Mouse (Mus musculus) midbrain, embryonic 16.5 days (tissue): ENCODE measurements around the gene Olfr1057. TPM values are rescaled to one million over a fixed set of nuclear protein-coding genes. Genes with fewer than 3 reads are reported as not detected.
"Not testable (repeated sequence)": the region's sequence is repeated elsewhere in the genome, so short reads cannot be mapped to it uniquely, and the experiment has no call there.

Source experiments
- ATAC-seq: fragments of 200-750 bp; cut with Nextera tagmentation; 2 replicates; pipeline ENCODE4 v1.8.0; 2017; ENCODE audit warnings: moderate TSS enrichment
- H3K27ac ChIP-seq: fragments of 300-500 bp; sonication (generic); 2 replicates; pipeline ENCODE4 v1.5.1; 2014; ENCODE audit warnings: mild to moderate bottlenecking, low read length, mixed read lengths
- H3K27me3 ChIP-seq: fragments of 300-500 bp; sonication (generic); 2 replicates; pipeline ENCODE4 v1.6.1; 2014; ENCODE audit warnings: low read depth, low read length, mixed read lengths; ENCODE audit not compliant: control insufficient read depth, insufficient read depth
- H3K36me3 ChIP-seq: fragments of 300-500 bp; sonication (generic); 2 replicates; pipeline ENCODE4 v1.6.1; 2014; ENCODE audit warnings: mild to moderate bottlenecking, low read length, moderate library complexity, mixed read lengths; ENCODE audit not compliant: control insufficient read depth, insufficient read depth
- H3K4me1 ChIP-seq: fragments of 300-500 bp; sonication (generic); 2 replicates; pipeline ENCODE4 v1.6.1; 2014; ENCODE audit warnings: mild to moderate bottlenecking, low read length, mixed read lengths; ENCODE audit not compliant: control insufficient read depth, insufficient read depth
- H3K4me2 ChIP-seq: fragments of 300-500 bp; sonication (generic); 2 replicates; pipeline ENCODE4 v1.6.1; 2014; ENCODE audit warnings: mild to moderate bottlenecking, low read length, mixed read lengths
- H3K4me3 ChIP-seq: fragments of 300-500 bp; sonication (generic); 2 replicates; pipeline ENCODE4 v1.5.1; 2014; ENCODE audit warnings: low read depth, mild to moderate bottlenecking, low read length, moderate library complexity, mixed read lengths
- H3K9ac ChIP-seq: fragments of 300-500 bp; sonication (generic); 2 replicates; pipeline ENCODE4 v1.6.1; 2014; ENCODE audit warnings: low read depth, low read length, mixed read lengths
- H3K9me3 ChIP-seq: fragments of 300-500 bp; sonication (generic); replicated peaks from 2 replicates; pipeline ENCODE4 v1.6.1; 2014; ENCODE audit warnings: mild to moderate bottlenecking, low read length, mixed read lengths; ENCODE audit not compliant: control insufficient read depth, poor library complexity, severe bottlenecking
- WGBS: fragments of 180-500 bp; shearing (Covaris S2); extraction: QIAGEN DNeasy Blood & Tissue Kit; methylation state at CpG from one replicate; pipeline ENCODE4 v1.1.7; 2014; 5-methylcytosine and 5-hydroxymethylcytosine counted together
- polyA plus RNA-seq: library from polyadenylated mRNA; unstranded; fragments of >200 nt; fragmentation: Nextera tagmentation; extraction: Ambion mirVana; gene quantifications from 2 replicates; pipeline ENCODE4 v1.2.1, GENCODE M21; 2015

The Olfr1057 gene
- polyA plus RNA-seq, result not detected in 2 replicates

- H3K9me3 ChIP-seq, result no peaks in the 10 kb centered on the region
- no peak within 1 kb of the TSS for H3K27ac ChIP-seq
- no peaks in the 10 kb centered on the region for H3K36me3 ChIP-seq
- ATAC-seq, result no peak
- no peaks in the 10 kb centered on the region for H3K4me1 ChIP-seq
- H3K9ac ChIP-seq, result no peak within 1 kb of the TSS
- no peak within 1 kb of the TSS for H3K4me3 ChIP-seq
- H3K27me3 ChIP-seq, result no peaks in the 10 kb centered on the region
- no peak within 1 kb of the TSS for H3K4me2 ChIP-seq
Measured at GRCm38 (mm10) chr2:86378293-86378692, at the start of gene Olfr1057. Gene Olfr1057 (minus strand): TSS chr2:86378393.

GRCm38 (mm10) chr2:86426649-86427048 lies 48.5 kb upstream of the Olfr1057 start, which contains the start of gene Olfr1062:
Gene Olfr1062 (minus strand): TSS chr2:86426749.
- not testable (repeated sequence) for H3K4me1 ChIP-seq, H3K27ac ChIP-seq, ATAC-seq, H3K4me3 ChIP-seq, H3K36me3 ChIP-seq, H3K9ac ChIP-seq, H3K4me2 ChIP-seq, H3K27me3 ChIP-seq, H3K9me3 ChIP-seq

- no peak within 1 kb of the TSS for H3K27ac ChIP-seq
- no peak within 1 kb of the TSS for H3K4me3 ChIP-seq
- no peak for ATAC-seq
- H3K9ac ChIP-seq, result no peak within 1 kb of the TSS
- H3K27me3 ChIP-seq, result no peaks in the 10 kb centered on the region
- no peaks in the 10 kb centered on the region for H3K9me3 ChIP-seq
- H3K36me3 ChIP-seq, result no peaks in the 10 kb centered on the region
- WGBS, result 89% methylated on average over 1 of the region's 1 CpGs
- H3K4me2 ChIP-seq, result no peak within 1 kb of the TSS
- no peaks in the 10 kb centered on the region for H3K4me1 ChIP-seq
Measured at GRCm38 (mm10) chr2:86413950-86414349, 35.8 kb upstream of the Olfr1057 start, which contains the start of gene Olfr1061. Gene Olfr1061 (minus strand): TSS chr2:86414050.

- Histone ChIP-seq H3K27ac (no peak overlapping the region), H3K9ac (no peak overlapping the region), H3K9me3 (no peaks in the 10 kb centered on the region), H3K27me3 (no peaks in the 10 kb centered on the region), H3K4me3 (no peak overlapping the region), H3K4me1 (no peaks in the 10 kb centered on the region), H3K4me2 (no peak overlapping the region), H3K36me3 (no peaks in the 10 kb centered on the region)
- no peak for ATAC-seq
- 88% methylated on average over 2 of the region's 2 CpGs for WGBS
Measured at GRCm38 (mm10) chr2:86395114-86395513, 16.9 kb upstream of the Olfr1057 start.

- not testable (repeated sequence) for H3K9me3 ChIP-seq, H3K4me2 ChIP-seq, ATAC-seq, H3K4me3 ChIP-seq, H3K9ac ChIP-seq, H3K4me1 ChIP-seq, H3K36me3 ChIP-seq, H3K27me3 ChIP-seq, H3K27ac ChIP-seq
Measured at GRCm38 (mm10) chr2:86388461-86388860, 10.3 kb upstream of the Olfr1057 start, which contains the start of gene Olfr1058. Gene Olfr1058 (minus strand): TSS chr2:86388561.

- not testable (repeated sequence) for H3K27me3 ChIP-seq, H3K4me2 ChIP-seq, ATAC-seq, H3K9me3 ChIP-seq, H3K9ac ChIP-seq, H3K36me3 ChIP-seq, H3K4me3 ChIP-seq, H3K4me1 ChIP-seq, H3K27ac ChIP-seq
- 80% methylated on average over 1 of the region's 6 CpGs for WGBS
Measured at GRCm38 (mm10) chr2:86366342-86366741, 11.9 kb downstream of the Olfr1057 start.

GRCm38 (mm10) chr2:86362369-86362768 lies 15.8 kb downstream of the Olfr1057 start, which contains the start of gene Olfr1056:
Gene Olfr1056 (minus strand): TSS chr2:86362469.
- no peak within 1 kb of the TSS for H3K9ac ChIP-seq
- no peak within 1 kb of the TSS for H3K4me3 ChIP-seq
- no peaks in the 10 kb centered on the region for H3K36me3 ChIP-seq
- H3K9me3 ChIP-seq, result no peaks in the 10 kb centered on the region
- no peak within 1 kb of the TSS for H3K4me2 ChIP-seq
- H3K27me3 ChIP-seq, result no peaks in the 10 kb centered on the region
- no peaks in the 10 kb centered on the region for H3K4me1 ChIP-seq
- no peak for ATAC-seq
- no peak within 1 kb of the TSS for H3K27ac ChIP-seq

GRCm38 (mm10) chr2:86351751-86352150 lies 26.4 kb downstream of the Olfr1057 start:
- WGBS, result 85% methylated on average over 1 of the region's 1 CpGs
- H3K9me3 ChIP-seq, H3K9ac ChIP-seq, H3K4me2 ChIP-seq, H3K36me3 ChIP-seq, H3K4me3 ChIP-seq, H3K27ac ChIP-seq, ATAC-seq, H3K27me3 ChIP-seq, H3K4me1 ChIP-seq: not testable (repeated sequence)

GRCm38 (mm10) chr2:86350184-86350583 lies 28.0 kb downstream of the Olfr1057 start, which contains the start of gene Olfr1055:
Gene Olfr1055 (minus strand): TSS chr2:86350284.
- whole genome bisulfite sequencing, result 88% methylated on average over 5 of the region's 5 CpGs
- H3K4me2 ChIP-seq, result no peak within 1 kb of the TSS
- no peaks in the 10 kb centered on the region for H3K4me1 ChIP-seq
- no peak within 1 kb of the TSS for H3K9ac ChIP-seq
- no peaks in the 10 kb centered on the region for H3K9me3 ChIP-seq
- no peak within 1 kb of the TSS for H3K4me3 ChIP-seq
- no peaks in the 10 kb centered on the region for H3K36me3 ChIP-seq
- H3K27me3 ChIP-seq, result no peaks in the 10 kb centered on the region
- no peak within 1 kb of the TSS for H3K27ac ChIP-seq
- no peak for ATAC-seq
